Mouse (Mus musculus) liver, embryonic 13.5 days (tissue): ENCODE measurements around the gene Mettl15. TPM values are rescaled to one million over a fixed set of nuclear protein-coding genes. Genes with fewer than 3 reads are reported as not detected.

ENCODE experiments used
- ATAC-seq: fragments of 200-750 bp; cut with Nextera tagmentation; 2 replicates; pipeline ENCODE4 v1.8.0; 2017; ENCODE audit warnings: low read depth, mild to moderate bottlenecking, moderate number of reproducible peaks, moderate library complexity
- DNase-seq: peaks from one replicate; pipeline ENCODE4 v3.0.0; 2022
- H3K27ac ChIP-seq: fragments of 300-500 bp; sonication (generic); 2 replicates; pipeline ENCODE4 v1.5.1; 2015; ENCODE audit warnings: moderate library complexity, mild to moderate bottlenecking, inconsistent platforms
- H3K27me3 ChIP-seq: fragments of 300-500 bp; sonication (generic); 2 replicates; pipeline ENCODE4 v1.6.1; 2015; ENCODE audit warnings: mild to moderate bottlenecking, inconsistent platforms
- H3K36me3 ChIP-seq: fragments of 300-500 bp; sonication (generic); 2 replicates; pipeline ENCODE4 v1.6.1; 2015; ENCODE audit warnings: mild to moderate bottlenecking, inconsistent platforms
- H3K4me1 ChIP-seq: fragments of 300-500 bp; sonication (generic); replicated peaks from 2 replicates; pipeline ENCODE4 v1.6.1; 2015; ENCODE audit warnings: inconsistent platforms
- H3K4me2 ChIP-seq: fragments of 300-500 bp; sonication (generic); 2 replicates; pipeline ENCODE4 v1.6.1; 2015; ENCODE audit warnings: inconsistent platforms, mild to moderate bottlenecking, moderate library complexity
- H3K4me3 ChIP-seq: fragments of 300-500 bp; sonication (generic); replicated peaks from 2 replicates; pipeline ENCODE4 v1.5.1; 2015; ENCODE audit warnings: mild to moderate bottlenecking, inconsistent platforms
- H3K9ac ChIP-seq: fragments of 300-500 bp; sonication (generic); 2 replicates; pipeline ENCODE4 v1.6.1; 2015; ENCODE audit warnings: mild to moderate bottlenecking, inconsistent platforms
- H3K9me3 ChIP-seq: fragments of 300-500 bp; sonication (generic); replicated peaks from 2 replicates; pipeline ENCODE4 v1.6.1; 2016; ENCODE audit warnings: inconsistent platforms
- WGBS: fragments of 180-500 bp; shearing (Covaris S2); methylation state at CpG from one replicate; pipeline ENCODE4 v1.1.7; 2015; ENCODE audit not compliant: insufficient replicate concordance; 5-methylcytosine and 5-hydroxymethylcytosine counted together
- polyA plus RNA-seq: library from polyadenylated mRNA; unstranded; fragments of >200 nt; fragmentation: Nextera tagmentation; extraction: Ambion mirVana; gene quantifications from 2 replicates; pipeline ENCODE4 v1.2.1, GENCODE M21; 2015

Mettl15 gene
- polyA plus RNA-seq, result 7.0 and 7.9 TPM in 2 replicates

DNA sequence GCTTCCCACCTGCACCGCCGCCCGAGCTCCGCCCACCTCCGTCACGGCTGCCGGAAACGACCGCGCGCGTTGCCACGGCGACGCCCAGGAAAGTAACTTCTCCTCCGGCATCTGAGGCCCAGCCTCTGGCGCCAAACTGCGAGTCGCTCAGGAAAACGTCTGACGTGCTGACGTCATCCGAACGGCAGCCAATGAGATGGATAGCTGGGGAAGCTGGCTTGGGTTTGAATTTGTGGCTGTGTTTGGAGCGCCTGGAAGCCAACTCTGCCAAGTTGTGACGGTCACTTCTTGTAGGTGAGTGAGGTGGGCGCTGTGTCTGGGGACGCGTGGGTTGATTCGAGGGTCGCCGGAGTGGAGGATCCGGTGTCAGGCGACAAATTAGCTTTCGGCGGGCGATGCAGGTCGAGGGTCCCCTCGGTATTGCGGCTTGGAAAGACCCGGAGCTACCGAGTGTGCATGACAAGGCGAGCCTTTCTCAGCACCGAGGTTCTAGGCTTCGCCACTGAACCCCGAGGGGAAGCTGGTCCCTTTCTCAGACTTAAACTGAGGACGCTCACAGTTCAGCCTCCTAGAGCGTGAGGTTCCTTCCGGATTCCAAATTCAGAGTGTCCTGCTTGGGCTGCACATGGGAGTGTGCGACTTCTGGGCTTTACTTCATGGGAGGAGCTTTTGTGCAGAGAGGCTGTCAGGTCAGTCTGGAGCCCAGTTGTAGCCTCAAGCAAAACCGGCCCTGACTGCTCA, at the start of gene Mettl15, which contains the start of gene Kif18a:
TSS of gene Mettl15 (minus strand) at position 149 of the 741 bp plus-strand sequence.
TSS of gene Kif18a (plus strand) at position 139 of the 741 bp plus-strand sequence.
- under 1% methylated on average over 51 of the region's 51 CpGs for WGBS
- H3K4me1 ChIP-seq, result peaks cover 35% of the 10 kb centered on the region

DNA sequence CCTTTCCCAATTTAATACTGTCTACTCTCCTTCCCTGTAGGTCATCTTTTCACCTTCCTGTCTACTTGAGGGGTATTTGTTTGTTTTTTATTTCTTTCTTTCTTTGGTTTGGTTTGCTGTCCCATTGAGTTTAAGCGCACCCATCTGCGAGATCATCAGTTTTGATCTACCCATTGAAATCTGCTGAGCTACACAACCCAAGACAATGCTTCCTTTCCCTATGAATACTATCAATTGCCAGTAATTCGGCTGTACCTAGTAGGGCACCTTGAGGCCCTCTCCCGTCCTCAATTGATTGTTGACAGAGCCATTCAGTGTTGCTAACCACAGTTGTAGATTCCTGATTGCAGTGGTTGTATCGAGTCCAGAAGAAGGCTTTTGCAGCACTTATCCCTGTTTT, 30.8 kb upstream of the Mettl15 start:
- no peaks in the 10 kb centered on the region for H3K9me3 ChIP-seq
- H3K27ac ChIP-seq, result no peak overlapping the region
- no peak for DNase-seq
- peaks cover 75% of the 10 kb centered on the region for H3K36me3 ChIP-seq
- H3K4me3 ChIP-seq, result no peak overlapping the region
- no peak overlapping the region for H3K4me2 ChIP-seq
- peaks cover 18% of the 10 kb centered on the region for H3K4me1 ChIP-seq
- no peaks in the 10 kb centered on the region for H3K27me3 ChIP-seq
- H3K9ac ChIP-seq, result no peak overlapping the region
- ATAC-seq, result no peak
- 89% methylated on average over 5 of the region's 5 CpGs for WGBS

More for the DNA sequence above, at the start of gene Mettl15, which contains the start of gene Kif18a:
- Histone ChIP-seq H3K4me3 (peak within 1 kb of the TSS; percentile 91), H3K27me3 (no peaks in the 10 kb centered on the region), H3K36me3 (no peaks in the 10 kb centered on the region), H3K4me2 (peak within 1 kb of the TSS; percentile 78), H3K9me3 (no peaks in the 10 kb centered on the region), H3K9ac (peak within 1 kb of the TSS; percentile 89), H3K27ac (peak within 1 kb of the TSS; percentile 89)
- DNase-seq (peak; percentile 93), ATAC-seq (peak; percentile 94)

DNA sequence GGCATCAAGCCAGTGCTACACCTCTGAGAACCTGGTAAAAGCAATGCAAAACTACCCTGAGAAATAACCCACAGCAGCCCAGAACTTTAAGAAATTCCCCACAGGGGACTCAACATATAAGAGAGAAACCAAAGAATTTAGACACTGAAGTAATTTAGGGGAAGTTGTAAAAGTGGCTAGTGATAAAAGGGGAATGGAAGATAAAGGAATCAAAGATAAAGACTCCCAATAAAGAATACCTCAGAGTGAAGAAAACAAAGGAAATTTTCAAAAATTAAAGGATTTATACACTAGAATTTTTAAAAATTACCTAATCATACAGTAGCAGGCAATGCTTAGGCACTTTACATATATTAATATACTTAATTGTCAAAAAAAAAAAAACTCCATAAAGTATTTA, 23.1 kb upstream of the Mettl15 start:
- ATAC-seq, result no peak
- H3K27me3 ChIP-seq, result no peaks in the 10 kb centered on the region
- no peak for DNase-seq

DNA sequence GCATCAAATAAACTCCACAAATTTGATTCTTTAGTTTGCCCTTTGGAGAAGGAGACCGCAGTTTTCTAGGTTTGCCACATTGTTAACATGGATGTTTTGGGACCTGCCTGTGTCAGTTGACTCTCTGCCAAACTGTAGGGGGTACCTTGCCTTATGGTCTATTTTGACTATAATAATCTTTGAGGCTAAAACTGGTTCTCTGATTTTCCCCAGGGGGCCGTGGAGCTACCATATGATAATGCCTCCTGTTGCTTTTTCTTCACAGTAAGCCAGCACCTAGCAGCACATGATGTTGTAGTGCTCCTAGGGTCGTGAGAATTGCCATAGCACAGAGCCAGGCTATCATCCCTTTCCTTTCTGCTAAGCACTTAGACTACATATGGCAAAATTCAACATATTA, 21.7 kb upstream of the Mettl15 start:
- WGBS, result 91% methylated on average over 3 of the region's 3 CpGs
- no peak overlapping the region for H3K27ac ChIP-seq
- H3K4me2 ChIP-seq, result no peak overlapping the region
- DNase-seq (no peak), ATAC-seq (no peak)
- no peaks in the 10 kb centered on the region for H3K9me3 ChIP-seq
- H3K9ac ChIP-seq, result no peak overlapping the region
- no peaks in the 10 kb centered on the region for H3K4me1 ChIP-seq
- H3K36me3 ChIP-seq, result peaks cover 59% of the 10 kb centered on the region
- no peaks in the 10 kb centered on the region for H3K27me3 ChIP-seq
- no peak overlapping the region for H3K4me3 ChIP-seq

More for the DNA sequence above, 23.1 kb upstream of the Mettl15 start:
- peaks cover 64% of the 10 kb centered on the region for H3K36me3 ChIP-seq
- H3K4me2 ChIP-seq, result no peak overlapping the region
- no peaks in the 10 kb centered on the region for H3K4me1 ChIP-seq
- no peaks in the 10 kb centered on the region for H3K9me3 ChIP-seq
- no peak overlapping the region for H3K27ac ChIP-seq
- no peak overlapping the region for H3K4me3 ChIP-seq
- no peak overlapping the region for H3K9ac ChIP-seq

DNA sequence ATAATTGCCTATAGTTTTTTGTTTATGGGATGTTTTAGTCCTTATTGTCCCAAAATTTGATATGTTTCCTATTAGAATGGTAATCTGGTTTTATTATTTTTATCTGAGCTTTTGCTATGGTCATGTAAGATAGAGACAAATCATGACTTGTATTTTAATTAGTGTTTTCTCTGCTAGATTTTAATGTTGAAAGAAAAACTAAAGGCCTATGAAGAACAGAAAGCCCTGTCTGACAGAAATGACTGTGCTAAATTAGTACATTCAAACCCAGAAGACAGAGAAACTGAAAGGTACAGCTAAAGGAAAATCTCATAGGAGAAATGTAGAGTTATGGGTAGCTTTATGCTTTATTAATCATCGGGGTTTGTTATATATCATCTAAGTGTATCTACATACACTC, 17.6 kb upstream of the Mettl15 start:
- 90% methylated on average over 1 of the region's 1 CpGs for WGBS
- H3K9me3 ChIP-seq, result no peaks in the 10 kb centered on the region
- no peak for DNase-seq

DNA sequence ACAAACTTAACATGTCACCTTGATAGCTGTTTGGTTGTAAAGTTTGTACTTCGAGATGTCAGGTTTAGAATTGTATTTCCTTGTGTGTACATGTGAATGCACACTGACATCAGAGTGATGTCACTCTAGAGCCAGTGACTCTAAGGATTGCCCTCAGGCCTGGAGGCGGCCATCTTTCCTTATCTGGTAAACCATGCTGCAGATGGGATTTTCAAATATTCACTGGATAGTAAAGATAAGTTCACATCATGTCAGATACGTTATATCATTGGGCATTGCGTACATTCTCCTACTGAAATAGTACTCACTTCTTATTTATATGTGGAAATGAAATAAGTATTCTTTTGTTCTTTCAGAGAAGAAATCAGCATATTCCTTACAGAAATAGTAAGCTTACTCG, 15.7 kb upstream of the Mettl15 start:
- no peak overlapping the region for H3K4me2 ChIP-seq
- H3K27me3 ChIP-seq, result no peaks in the 10 kb centered on the region
- ATAC-seq, result peak; percentile 95
- DNase-seq, result peak; percentile 33
- H3K9ac ChIP-seq, result no peak overlapping the region
- peaks cover 59% of the 10 kb centered on the region for H3K36me3 ChIP-seq
- H3K9me3 ChIP-seq, result no peaks in the 10 kb centered on the region
- no peak overlapping the region for H3K4me3 ChIP-seq
- H3K27ac ChIP-seq, result no peak overlapping the region
- WGBS, result 41% methylated on average over 5 of the region's 5 CpGs
- peaks cover 7% of the 10 kb centered on the region for H3K4me1 ChIP-seq

More for the DNA sequence above, 17.6 kb upstream of the Mettl15 start:
- H3K4me2 ChIP-seq, result no peak overlapping the region
- H3K27ac ChIP-seq, result no peak overlapping the region
- peaks cover 50% of the 10 kb centered on the region for H3K36me3 ChIP-seq
- H3K4me3 ChIP-seq, result no peak overlapping the region
- peaks cover 7% of the 10 kb centered on the region for H3K4me1 ChIP-seq
- H3K9ac ChIP-seq, result no peak overlapping the region
- no peak for ATAC-seq
- no peaks in the 10 kb centered on the region for H3K27me3 ChIP-seq

DNA sequence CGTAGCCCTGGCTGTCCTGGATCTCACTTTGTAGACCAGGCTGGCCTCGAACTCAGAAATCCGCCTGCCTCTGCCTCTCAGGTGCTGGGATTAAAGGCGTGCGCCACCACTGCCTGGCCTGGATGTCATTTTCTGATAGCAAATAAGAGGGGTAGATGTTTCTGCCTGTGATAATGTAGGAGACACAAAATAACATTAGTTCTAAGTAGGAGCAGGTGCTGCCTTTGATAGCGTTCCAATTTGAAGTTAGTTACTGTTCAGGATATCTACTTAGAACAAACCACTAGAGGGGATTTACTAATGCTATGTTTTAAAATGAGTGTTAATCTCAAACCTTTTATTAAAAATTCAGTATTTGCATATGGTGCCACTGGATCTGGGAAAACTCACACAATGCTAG, 8.8 kb upstream of the Mettl15 start:
- H3K27ac ChIP-seq, result no peak overlapping the region
- H3K9me3 ChIP-seq, result no peaks in the 10 kb centered on the region
- no peak overlapping the region for H3K9ac ChIP-seq
- H3K4me3 ChIP-seq, result no peak overlapping the region
- H3K27me3 ChIP-seq, result no peaks in the 10 kb centered on the region
- DNase-seq (no peak), ATAC-seq (no peak)
- H3K4me1 ChIP-seq, result peaks cover 26% of the 10 kb centered on the region
- peaks cover 52% of the 10 kb centered on the region for H3K36me3 ChIP-seq
- WGBS, result 84% methylated on average over 6 of the region's 6 CpGs
- no peak overlapping the region for H3K4me2 ChIP-seq

DNA sequence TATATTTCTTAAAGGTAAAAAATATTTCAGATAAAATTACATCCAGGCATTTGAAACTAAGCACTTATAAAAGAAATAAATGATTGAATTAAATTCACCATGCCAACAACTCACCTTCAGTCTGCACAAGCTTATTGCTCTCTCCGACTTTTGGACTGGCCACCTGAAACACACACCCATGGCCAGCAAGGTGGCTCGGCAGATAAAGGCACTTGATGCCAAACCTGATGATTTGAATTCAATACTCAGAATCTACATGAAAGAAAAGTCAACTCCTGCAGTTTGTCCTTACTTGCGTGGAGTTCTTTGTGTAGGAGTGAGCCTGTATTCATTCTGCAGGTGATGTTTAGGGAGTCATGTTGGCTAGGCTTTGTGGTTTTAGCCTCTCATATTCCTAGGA, 3.6 kb upstream of the Mettl15 start:
- DNase-seq, result peak; percentile 60
- Histone ChIP-seq H3K27me3 (no peaks in the 10 kb centered on the region), H3K4me2 (peak overlapping the region; percentile 72), H3K9ac (peak overlapping the region; percentile 57), H3K27ac (peak overlapping the region; percentile 86), H3K36me3 (peaks cover 6% of the 10 kb centered on the region), H3K9me3 (no peaks in the 10 kb centered on the region), H3K4me3 (peak overlapping the region; percentile 44), H3K4me1 (peaks cover 46% of the 10 kb centered on the region)
- peak; percentile 57 for ATAC-seq
- WGBS, result 34% methylated on average over 3 of the region's 3 CpGs

DNA sequence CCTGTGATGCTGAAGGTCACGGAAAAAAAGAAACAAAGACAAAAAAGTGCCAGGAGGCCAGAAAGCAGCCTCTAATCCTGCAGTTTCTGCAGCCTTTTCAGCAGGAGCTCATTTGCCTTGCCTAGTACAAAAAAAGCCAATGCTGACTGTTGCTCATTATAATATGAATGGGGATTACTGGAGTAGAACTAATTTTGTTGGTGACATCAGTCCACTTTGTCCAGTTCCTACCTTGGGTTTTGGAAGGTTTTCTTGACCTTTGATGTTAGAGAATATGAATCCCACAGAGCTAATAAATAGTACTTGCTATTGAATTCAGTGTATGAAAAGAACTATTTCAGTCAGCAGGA, 768 bp upstream of the Mettl15 start:
- ATAC-seq, result no peak
- peak overlapping the region; percentile 89 for H3K9ac ChIP-seq
- H3K27ac ChIP-seq, result peak overlapping the region; percentile 89
- 0% methylated on average over 1 of the region's 1 CpGs for WGBS
- H3K4me2 ChIP-seq, result peak overlapping the region; percentile 78
- no peak for DNase-seq
- H3K27me3 ChIP-seq, result no peaks in the 10 kb centered on the region
- no peaks in the 10 kb centered on the region for H3K36me3 ChIP-seq
- H3K9me3 ChIP-seq, result no peaks in the 10 kb centered on the region
- peaks cover 41% of the 10 kb centered on the region for H3K4me1 ChIP-seq
- H3K4me3 ChIP-seq, result peak overlapping the region; percentile 91

DNA sequence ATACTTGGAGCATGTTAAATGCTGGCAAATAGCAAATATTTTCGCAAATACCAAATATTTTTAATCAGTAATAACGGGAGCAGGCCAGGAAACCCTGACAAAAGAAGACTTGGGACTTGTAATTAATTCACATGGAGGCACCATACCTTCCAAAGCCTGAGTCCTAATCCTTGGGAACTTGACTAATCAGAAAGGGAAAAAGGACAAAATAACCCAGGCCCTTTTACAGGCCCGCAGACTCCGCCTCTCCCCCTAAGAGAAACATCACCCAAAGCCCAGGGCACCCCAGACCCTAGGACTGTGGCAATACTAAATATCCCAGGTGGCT, 312 bp downstream of the Mettl15 start:
- no peaks in the 10 kb centered on the region for H3K27me3 ChIP-seq
- WGBS, result 2% methylated on average over 4 of the region's 4 CpGs
- H3K36me3 ChIP-seq, result no peaks in the 10 kb centered on the region
- ATAC-seq, result no peak
- peaks cover 30% of the 10 kb centered on the region for H3K4me1 ChIP-seq
- peak overlapping the region; percentile 55; the same call in 1 of the 2 replicates for H3K27ac ChIP-seq
- DNase-seq, result no peak
- peak overlapping the region; percentile 73 for H3K4me2 ChIP-seq
- peak overlapping the region; percentile 91 for H3K4me3 ChIP-seq
- H3K9ac ChIP-seq, result peak overlapping the region; percentile 62
- no peaks in the 10 kb centered on the region for H3K9me3 ChIP-seq

DNA sequence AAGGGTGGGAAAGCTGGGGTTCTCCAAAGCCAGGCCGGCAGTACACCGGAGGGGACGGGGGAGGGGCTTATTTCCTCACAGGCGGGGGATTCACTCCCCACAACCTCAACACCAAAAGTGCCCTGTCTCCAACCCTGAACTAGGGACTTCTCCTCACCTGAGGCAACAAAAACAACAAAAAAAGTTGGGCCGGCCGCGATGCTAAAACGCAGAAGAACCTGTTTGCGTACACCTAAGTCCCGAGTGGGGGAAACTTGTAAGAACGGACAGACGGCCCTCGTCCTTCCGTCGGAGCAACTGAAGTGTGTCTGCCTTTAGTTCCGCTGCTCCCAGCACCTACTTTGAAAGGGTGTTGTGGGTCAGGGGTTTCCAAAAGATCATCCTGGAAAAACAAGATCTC, 2.5 kb downstream of the Mettl15 start:
- ATAC-seq (peak; percentile 22; the same call in 1 of the 2 replicates), DNase-seq (peak; percentile 52)
- peak overlapping the region; percentile 69 for H3K27ac ChIP-seq
- H3K9ac ChIP-seq, result peak overlapping the region; percentile 79
- H3K27me3 ChIP-seq, result no peaks in the 10 kb centered on the region
- H3K4me2 ChIP-seq, result peak overlapping the region; percentile 70
- H3K4me1 ChIP-seq, result peaks cover 14% of the 10 kb centered on the region
- no peaks in the 10 kb centered on the region for H3K36me3 ChIP-seq
- no peaks in the 10 kb centered on the region for H3K9me3 ChIP-seq
- H3K4me3 ChIP-seq, result peak overlapping the region; percentile 71
- 0% methylated on average over 16 of the region's 16 CpGs for WGBS

DNA sequence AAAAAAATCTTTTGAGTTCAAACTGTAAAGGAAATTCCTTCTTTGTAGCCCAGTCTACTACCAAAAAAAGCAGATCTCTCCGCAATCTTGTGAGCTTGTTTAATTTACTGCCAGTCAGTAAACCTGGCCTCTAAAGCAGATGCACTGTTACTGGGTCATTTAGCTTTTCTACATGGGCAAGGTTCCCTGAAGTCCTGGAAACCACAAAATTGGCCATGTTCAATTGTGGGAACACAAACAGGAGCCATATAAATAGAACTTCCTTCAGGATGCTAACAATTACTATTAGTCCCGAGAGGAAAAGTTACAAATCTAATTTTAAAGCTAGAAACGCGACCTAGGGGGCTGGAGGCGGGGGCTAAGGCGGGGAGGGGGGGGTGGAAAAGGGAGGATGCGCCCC, 3.0 kb downstream of the Mettl15 start:
- peak overlapping the region; percentile 69 for H3K27ac ChIP-seq
- H3K4me1 ChIP-seq, result peaks cover 14% of the 10 kb centered on the region

More for the DNA sequence above, 3.0 kb downstream of the Mettl15 start:
- peak overlapping the region; percentile 79 for H3K9ac ChIP-seq
- H3K36me3 ChIP-seq, result no peaks in the 10 kb centered on the region
- peak overlapping the region; percentile 70 for H3K4me2 ChIP-seq
- 4% methylated on average over 7 of the region's 7 CpGs for WGBS
- DNase-seq (no peak), ATAC-seq (no peak)
- no peaks in the 10 kb centered on the region for H3K27me3 ChIP-seq
- H3K9me3 ChIP-seq, result no peaks in the 10 kb centered on the region
- H3K4me3 ChIP-seq, result peak overlapping the region; percentile 71
